Mouse (Mus musculus): ENCODE data around the gene Ccl4.

DNA sequence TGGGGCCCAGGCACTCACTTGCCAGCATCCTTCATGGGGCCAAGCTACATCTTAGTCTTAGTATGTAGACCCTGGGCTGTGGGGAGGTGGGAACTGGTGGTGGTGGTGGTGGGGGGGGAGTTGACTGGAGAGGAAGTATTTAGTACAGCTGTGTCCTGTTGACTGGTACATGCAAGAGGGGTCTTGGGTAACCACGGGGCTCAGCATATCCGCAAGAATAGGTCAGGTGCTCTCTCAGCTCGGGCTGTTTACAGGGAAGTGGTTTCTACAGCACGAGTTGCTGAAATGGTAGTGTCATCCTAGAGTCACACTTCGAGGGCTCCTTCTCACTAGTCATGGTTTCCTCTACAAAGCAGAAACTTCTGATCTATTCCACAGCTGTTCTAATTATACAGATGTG lies 22.2 kb upstream of the Ccl4 start:
- TF ChIP-seq POLR2A (IDR thresholded peaks at IDR 0.05; ENCODE audit: low read depth, low read length) (no peak), CTCF (conservative IDR thresholded peaks at IDR 0.05; ENCODE audit: insufficient read depth, insufficient read length, low read depth, low read length) (no peak)

Measured in kidney, adult 2 months (tissue).